Mouse (Mus musculus): Measurements from ENCODE around the gene Zfp553.

Zfp553 gene

DNA sequence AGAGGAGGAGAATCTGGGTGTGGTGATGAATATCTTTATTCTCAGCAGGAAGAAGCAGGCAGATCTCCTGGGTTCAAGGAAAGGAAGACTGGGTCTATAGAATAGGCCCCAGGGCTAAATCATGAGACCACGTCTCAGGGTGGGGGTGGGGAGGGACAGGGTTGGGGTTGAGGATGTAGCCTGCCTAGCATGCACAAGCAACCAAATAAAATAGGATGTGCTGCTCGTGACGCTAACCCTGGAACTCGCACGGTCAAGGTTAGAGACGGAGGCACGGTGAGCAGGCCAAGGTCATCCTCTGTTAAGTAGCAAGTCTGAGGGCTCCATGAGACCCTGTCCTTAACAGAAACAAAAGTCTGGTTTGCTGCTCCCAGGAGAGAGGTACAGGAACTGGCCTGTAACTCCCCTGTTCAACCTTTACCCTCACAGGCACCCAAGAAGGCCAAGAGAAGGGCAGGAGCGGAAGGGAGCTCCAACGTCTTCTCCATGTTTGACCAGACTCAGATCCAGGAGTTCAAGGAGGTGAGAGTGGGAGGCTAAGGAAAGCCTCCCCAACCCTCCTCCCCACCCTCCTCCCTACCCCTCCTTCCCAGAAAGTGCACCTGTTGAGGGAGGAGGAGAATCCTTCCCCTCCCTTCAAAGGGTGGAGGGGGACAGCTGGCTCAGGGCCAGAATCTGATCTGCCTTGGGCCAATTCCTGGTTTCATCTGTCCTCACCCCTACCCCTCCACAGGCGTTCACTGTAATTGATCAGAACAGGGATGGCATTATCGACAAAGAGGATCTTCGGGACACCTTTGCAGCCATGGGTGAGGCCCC, 20.2 kb upstream of the Zfp553 start:
- no peak for DNase-seq

DNA sequence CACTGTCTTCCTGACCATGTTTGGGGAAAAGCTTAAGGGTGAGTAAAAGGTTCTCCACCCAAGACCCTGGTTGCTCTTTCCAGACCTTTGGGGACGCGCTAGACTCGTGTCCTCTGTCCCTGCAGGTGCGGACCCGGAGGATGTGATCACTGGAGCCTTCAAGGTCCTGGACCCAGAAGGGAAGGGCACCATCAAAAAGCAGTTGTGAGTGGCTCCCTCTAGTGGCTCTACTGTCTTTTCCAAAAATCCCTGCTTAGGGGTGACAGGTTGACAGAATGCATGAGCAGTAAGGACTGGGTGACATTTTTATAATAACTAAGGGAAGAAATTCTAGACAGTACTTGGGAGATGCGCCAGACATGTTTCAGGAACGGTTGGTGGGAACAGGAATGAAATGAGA, 19.4 kb upstream of the Zfp553 start:
- peak; percentile 64 for DNase-seq

DNA sequence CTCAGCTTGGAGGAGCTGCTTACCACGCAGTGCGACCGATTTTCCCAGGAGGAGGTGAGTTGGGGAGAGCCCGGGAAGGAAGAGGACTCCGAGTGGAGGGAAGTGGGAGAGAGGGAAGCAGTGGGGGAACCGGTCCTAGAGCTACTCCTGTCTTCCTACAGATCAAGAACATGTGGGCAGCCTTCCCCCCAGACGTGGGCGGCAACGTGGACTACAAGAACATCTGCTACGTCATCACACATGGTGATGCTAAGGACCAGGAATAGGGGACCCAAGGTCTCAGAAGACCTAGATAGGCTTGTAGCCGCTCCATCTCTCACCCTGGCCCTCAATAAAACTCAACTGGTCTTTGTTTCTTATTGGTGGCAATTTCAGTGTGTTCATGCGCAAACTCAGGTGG, 18.9 kb upstream of the Zfp553 start:
- DNase-seq: no peak

DNA sequence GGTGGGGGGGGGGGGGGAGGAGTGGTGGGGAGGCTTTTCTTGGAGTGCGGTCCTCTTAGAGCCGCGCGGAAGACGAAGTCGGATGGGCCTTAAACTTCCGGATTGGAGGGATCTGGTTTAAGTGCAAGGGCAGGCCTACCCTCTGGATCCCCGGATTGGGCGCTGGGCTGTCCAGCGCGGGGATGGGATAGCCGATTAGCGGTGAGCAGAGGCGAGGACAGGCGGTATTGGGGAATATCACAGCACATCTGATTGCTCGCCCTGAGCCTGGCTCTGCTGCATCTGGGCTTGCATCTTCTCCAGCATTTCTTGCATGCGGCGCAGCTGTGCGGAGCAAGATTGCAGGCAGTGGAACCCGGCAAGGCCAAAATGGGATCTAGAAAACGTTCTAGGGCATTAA, 18.3 kb upstream of the Zfp553 start:
- DNase-seq: no peak

DNA sequence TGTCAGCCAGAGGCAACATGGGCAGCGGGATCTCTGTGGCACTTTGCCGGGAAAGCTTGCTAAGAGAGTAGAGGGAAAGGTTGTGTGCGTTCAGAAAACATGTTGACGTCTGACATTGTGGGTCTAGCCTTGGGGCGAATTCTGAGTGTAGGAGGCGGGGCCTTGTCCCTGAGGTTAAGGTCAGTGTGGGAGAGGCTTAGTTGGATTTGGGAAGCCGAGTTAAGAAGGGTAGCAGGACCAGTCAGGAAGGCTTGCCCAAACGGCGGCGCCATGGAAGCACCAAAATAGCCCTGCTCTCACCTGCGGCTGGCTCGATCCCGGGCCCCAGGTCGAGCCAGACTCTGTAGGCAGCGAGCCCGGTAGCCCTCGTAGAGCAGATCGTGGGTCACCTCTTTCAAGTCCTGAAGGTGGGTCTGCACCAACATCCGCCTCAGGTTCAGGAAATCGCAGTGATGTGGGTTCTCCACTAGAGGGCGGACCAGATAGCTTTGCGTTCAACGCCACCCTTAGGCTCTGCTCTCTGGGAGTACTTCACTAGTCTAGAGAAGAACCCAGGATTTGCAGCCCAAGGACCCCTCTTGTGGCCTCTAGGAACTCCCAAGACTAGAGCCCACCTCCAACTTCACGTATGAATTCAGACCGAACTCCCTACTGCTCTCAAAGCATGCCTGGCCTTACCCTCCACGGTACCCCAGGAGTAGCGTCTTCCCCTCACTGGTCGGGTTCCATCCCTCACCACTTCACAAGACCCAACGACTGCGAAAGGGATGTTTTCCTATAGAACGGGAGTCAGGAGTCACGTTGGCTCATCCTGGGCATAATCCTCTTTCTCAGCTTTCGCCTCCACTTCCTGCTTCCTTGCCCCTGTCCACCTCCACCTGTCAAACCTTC, 17.6 kb upstream of the Zfp553 start:
- DNase-seq: peak; percentile 75

DNA sequence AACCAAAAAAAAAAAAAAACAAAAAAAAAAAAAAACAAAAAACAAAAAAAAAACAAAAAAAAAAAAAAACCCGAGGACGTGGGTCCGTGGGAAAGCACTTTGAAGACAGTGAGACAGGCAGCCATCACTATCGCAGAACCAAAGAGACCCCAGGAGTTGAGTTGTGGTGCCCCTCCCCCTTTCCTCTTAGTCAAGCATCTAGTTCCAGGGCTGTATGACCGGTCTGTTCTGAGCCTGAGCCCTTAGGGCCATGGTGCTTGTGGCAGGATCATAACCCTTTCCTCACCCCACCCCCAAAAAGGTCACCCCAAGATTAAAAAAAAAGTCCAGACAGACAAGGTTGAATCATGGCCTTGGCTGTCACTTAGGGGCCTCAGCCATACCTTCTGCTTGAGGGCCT, 16.6 kb upstream of the Zfp553 start:
- DNase-seq: no peak

DNA sequence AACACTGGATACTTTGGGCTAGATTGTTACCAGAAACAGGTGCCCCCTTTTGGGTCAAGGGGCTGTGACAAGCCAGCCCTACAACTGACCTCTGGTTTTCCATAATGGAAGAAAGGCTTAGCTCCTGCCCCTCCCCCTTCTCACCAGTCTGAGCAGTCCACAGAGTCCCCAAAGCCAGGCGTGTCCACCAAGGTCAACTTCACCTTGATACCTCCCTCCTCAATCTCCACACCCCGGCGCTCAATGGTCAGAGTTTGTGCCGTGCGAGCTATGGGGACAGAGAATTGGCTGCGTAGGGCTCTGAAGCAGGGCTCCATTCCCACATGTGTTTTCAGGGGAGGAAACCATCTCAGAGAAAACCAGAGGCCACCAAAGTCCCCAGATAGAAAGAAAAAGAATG, 15.4 kb upstream of the Zfp553 start:
- DNase-seq: no peak

DNA sequence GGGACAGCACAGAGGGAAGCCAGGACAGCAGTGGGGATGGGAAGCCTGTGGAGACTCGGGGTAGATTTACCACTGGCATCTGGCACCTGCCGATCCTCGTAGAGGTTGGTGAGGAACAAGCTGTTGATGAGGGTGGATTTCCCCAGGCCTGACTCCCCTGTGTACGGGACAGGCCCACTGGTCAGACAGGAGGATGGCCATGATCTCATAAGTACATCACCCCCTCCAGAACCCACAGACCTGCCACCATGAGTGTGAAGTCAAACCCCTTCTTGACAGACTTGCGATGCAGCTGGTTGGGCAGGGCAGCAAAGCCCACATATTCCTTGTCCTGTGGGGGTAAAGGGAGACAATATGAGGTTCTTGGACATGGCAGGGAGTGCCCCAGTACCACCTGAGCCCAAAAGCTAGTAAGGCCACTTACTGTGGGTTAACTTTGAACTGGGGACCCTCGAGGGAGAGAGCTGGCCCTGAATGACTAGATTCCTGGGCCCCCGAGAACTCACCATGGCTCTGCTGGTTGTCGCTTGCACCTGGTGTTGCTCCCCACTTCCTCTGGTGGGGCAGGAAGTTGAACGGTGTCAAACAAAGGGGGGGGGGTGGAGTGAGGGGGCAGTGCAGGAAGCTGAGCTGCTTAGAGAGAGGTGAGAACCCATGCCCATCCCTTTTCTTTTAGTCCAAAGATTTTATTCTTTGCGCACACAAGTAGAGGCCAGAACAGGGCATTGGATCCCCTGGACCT, 14.8 kb upstream of the Zfp553 start:
- DNase-seq: no peak

DNA sequence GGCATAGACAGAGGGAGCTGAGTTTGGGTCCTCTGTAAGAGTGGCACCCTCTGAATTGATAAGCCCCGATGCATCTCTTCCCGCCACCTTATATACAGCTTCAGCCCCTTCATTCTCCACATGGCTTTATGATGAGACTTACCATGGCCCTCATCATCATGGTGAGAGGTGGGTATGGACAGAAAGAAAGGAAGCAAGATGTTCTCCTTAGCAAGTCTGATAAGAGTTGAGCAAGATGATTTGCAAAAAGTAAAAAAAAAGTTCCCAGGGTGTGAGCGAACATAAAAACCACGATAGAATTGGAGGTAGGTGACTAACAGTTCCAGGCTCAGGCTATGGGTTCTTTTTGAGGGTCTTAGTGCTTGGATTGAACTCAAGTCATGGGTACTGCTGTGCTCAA, 14.2 kb upstream of the Zfp553 start:
- no peak for DNase-seq

DNA sequence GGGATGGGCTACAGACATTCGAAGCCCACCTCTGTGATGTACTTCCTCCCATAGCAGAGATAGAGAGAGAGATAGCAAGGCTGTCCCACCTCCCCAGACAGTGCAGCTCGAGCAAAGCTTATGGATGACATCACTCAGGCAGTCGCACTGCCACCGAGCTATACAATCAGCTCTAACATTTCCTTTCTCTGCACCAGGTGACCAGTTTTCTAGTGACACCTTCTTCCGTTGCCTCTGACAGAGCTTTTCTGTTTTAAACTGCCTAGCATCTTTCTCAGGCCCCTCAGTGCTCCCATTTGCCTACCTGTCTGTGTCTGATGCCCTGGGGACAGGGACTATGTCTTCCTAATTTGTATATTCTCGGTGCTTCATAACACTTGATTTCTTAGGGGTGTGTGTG, 12.4 kb upstream of the Zfp553 start:
- no peak for DNase-seq

DNA sequence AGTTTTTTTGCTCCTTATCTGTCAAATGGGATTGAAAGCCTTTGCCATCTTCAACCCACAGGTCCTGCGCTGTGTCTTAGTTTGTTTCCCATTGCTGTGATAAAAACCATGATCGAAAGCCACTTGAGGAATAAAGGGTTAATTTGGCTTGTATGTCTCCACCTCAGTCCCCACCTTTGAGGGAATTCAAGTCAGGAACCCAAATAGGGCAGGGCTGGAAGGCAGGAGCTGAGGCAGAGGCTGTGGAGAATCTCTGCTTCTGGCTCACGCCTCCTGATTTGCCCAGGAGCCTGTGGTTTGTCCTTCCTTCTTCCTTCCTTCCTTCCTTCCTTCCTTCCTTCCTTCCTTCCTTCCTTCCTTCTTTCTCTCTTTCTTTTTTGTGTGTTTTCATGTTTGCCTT, 9.8 kb upstream of the Zfp553 start:
- DNase-seq: no peak

DNA sequence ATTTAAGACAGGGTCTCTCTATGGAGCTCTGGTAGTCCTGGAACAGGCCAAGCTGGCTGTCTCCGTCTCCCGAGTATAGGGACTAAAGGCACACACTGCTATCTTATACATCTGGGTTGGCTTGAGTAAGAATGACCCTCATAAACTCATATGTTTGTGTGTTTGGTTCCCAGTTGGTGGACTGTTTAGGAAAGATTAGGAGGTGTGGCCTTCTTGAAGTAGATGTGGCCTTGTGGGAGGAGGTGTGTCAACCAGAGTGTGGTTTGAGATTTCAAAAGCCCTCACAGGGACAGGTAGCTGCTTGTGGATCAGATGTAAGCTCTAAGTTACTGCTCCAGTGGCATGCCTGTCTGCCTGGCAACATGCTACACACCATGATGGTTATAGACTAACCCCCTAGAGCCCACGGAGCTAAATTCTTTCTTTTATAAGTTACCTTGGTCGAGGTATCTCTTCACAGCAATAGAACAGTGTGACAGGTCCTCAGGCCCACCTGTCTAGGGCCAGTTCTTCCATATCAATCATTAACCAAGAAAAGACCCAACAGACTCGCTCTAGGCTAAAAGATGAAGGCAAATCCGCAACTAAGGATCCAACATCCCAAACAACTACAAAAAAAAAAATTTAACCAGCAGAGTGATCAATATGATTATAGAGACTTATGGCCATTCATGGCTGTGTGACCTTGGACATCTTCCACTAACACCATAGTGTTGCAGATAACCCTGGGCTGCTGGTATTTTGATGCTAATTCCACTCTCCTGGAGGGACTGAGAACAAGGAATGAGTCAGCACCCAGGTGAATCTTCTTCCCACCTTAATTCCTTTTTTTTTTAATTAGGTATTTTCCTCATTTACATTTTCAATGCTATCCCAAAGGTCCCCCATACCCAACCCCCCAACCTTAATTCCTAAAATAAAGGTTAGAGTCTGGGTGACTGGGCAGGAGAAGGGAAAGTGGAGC, 9.1 kb upstream of the Zfp553 start:
- DNase-seq: no peak

DNA sequence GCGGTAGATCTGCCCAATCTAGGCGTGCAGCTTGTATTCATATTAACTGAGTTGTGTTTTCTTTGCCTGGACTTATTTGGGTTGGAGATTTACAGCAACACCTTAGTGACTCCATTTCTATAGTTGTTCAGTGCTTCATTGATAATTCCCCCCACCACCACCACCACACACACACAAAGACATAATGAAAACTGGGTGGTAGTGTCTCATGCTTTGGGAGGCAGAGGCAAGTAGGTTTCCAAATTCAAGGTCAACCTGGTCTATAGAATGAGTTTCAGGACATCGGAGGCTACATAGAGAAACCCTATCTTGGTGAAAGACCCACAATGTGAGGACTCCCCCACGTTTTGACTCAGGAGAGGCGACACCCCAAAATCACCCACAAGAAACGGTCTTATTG, 8.2 kb upstream of the Zfp553 start:
- no peak for DNase-seq

DNA sequence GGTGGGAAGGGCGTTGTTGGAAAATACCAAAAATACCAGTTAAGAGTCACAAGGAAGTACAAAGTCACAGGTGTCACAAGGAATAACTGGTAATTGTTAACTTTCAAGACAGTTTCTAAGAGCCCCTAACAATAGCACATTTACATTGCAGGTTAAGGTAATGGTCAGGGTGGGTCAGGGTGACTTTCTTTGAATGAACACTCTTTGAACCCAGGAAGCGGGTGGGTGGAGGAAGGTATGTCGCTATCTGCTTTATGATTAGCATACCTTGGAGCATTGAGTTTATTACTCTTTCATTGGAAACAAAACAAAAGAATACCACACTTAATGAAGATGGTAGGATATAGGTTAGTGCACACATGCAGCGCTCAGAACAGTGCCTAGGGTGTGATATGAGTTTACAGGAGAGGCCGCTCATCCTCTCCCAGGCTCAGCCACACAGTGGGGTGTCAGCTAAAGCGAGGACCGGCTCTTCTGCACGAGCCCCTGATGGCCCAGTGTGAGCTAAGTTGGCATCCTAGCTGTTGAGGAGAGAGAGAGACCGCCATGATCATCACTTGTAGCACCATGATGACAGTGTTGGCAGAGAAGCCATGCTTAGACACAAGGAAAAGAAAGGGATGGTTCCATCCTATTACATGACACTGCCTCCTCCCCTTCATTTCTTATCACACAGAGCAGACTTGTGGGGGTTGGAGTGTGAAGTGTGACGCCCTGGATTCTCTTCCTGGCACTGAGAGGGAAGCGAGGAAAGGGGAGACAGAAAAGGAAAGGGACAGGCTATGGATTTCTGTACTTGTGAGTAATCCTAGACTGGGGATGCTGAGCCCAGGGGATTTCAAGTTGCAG, 7.5 kb upstream of the Zfp553 start:
- DNase-seq: no peak

DNA sequence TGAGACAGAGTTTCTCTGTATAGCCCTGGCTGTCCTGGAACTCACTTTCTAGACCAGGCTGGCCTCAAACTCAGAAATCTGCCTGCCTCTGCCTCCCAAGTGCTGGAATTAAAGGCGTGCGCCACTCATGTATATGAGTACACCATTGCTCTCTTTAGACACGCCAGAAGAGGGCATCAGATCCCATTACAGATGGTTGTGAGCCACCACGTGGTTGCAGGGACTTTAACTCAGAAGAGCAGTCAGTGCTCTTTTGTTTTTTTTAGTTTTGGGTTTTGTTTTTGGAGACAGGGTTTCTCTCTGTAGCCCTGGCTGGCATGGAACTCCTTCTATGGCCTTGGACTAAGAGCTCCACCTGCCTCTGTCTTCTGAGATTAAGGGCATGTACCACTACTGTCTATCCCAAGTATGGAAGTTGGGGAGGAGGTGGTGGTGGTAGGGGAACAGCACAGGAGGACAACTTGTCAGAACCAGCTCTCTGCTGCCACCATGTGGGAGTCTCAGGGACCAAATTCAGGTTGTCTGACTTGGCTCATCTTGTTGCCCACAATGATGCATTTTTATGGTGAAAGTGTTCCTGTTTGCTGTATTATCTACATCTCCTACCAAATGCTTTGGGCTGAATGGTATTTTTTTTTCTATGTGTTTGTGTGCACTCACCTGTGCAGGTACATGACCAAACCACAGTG, 4.1 kb upstream of the Zfp553 start:
- DNase-seq: peak; percentile 88

DNA sequence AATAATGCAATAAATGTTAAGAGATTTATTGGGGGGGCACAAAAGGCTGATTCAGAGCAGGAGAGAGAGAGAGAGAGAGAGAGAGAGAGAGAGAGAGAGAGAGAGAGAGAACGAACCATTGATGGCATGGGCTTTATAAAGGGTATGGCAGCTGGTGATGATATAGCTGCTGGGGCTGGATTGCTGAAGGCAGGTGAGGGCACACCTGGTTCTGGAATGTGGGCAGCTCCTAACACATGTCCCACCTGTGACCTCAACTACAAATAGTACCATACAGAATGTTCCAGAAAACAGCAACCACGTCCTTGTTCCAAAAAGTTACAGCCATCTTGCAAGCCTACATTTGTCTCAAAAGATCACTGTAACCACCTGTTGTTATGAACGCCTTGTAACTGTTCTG, 1.5 kb upstream of the Zfp553 start:
- no peak for DNase-seq

DNA sequence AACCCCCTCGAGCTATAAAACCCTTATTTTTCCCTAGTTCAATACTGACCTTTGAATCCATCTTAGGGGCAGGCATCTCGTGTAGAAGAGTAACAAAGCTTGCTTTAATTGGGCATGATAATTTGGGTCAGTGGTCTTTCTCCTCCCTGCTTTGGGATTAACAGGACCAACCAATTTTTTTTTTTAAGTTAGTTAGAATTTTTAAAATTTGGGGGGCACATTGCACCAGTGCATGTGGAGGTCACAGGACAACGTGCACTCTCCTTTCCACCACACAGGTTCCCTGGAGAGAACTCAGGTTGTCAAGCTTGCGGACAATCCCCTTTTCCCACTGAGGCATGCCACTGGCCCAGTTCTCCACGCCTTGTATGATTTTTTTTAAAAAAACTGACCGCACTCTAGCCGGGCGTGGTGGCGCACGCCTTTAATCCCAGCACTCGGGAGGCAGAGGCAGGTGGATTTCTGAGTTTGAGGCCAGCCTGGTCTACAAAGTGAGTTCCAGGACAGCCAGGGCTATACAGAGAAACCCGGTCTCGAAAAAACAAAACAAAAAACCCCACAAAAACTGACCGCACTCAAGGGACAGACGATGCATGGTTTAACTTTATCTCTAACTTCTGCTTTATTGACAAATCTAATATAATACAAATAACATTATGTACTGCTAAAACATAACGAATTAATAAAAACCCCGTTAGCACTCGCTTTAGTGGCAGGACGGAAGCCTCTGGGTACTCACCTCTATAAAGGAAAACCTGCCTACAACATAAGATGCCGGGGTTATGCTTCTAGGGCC, 837 bp upstream of the Zfp553 start:
- DNase-seq: no peak

DNA sequence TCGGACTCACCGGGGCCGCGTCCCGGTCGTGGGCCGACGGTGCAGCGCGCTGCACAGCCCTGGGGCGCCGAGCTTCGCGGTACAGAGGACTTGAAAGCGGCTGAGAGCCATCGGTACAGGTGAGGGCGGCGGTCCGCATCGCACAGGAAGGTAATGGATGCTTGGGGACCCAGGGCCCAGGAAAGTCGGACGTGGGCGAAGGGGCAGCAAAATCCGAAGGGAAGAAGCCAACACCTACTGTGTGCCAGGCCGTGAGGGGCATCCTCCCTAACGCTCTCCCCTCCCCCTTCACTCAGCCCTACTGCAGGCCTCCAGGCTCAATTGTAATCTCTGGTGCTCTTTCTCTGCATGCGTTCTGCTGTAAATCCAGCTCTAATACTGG, 498 bp downstream of the Zfp553 start:
- no peak for DNase-seq

DNA sequence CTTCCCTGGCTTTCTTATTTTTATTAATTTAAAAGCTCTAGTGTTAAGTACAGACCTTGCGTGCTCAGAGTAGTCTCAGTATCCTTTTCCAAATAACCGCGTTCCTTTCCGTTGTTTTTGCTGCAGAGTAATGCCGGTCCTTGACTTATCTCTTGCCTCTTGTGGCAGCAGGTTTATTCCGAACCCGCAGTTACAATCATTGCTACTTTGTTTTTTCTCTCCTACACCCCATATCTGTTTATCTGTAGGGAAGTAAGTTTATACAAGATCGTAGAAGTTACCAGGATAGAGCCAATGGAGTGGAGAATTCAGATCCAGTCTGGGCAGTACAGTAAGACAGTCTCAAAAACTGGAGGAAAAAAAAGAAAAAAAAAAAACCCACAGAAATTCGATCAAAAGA, 904 bp downstream of the Zfp553 start:
- no peak for DNase-seq

DNA sequence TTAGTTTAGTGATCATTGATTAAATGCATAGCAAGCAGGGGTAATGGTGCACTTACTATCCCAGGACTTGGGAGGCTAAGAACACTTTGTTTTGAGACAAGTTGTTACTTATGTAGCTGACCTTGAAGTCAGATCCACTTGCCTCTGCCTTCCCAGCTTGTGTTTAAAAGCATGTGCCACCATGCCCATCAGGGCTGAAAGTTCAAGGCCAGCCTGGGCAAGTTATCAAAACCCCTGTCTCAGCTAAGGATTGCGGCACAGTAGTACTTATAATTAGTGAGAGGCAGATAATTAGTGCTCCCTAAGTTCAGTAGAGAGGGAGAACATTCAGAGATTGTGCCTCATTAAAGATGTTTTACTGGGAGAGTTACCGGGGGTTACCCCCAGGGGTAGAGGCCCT, 1.9 kb downstream of the Zfp553 start:
- no peak for DNase-seq

Data from lung, postnatal 14 days (tissue).